Mouse (Mus musculus) stomach, postnatal 0 days (tissue): ENCODE data around the gene 6030458C11Rik. TPM values are rescaled to one million over a fixed set of nuclear protein-coding genes. Genes with fewer than 3 reads are reported as not detected.

Experiments
- ATAC-seq: fragments of 200-750 bp; cut with Nextera tagmentation; 2 replicates; pipeline ENCODE4 v1.8.0; 2017; ENCODE audit not compliant: low FRiP score, low TSS enrichment
- DNase-seq: peaks from one replicate; pipeline ENCODE4 v3.0.0-alpha.2; 2016; ENCODE audit warnings: low spot score
- H3K27ac ChIP-seq: fragments of 300-500 bp; sonication (generic); replicated peaks from 2 replicates; pipeline ENCODE4 v1.5.1; 2014; ENCODE audit warnings: mild to moderate bottlenecking, control low read depth
- H3K27me3 ChIP-seq: fragments of 300-500 bp; sonication (generic); 2 replicates; pipeline ENCODE4 v1.6.1; 2014; ENCODE audit warnings: low read length; ENCODE audit not compliant: control insufficient read depth, insufficient read depth
- H3K36me3 ChIP-seq: fragments of 300-500 bp; sonication (generic); 2 replicates; pipeline ENCODE4 v1.6.1; 2014; ENCODE audit warnings: low read length, mixed read lengths; ENCODE audit not compliant: control insufficient read depth, insufficient read depth
- H3K4me1 ChIP-seq: fragments of 300-500 bp; sonication (generic); replicated peaks from 2 replicates; pipeline ENCODE4 v1.6.1; 2014; ENCODE audit warnings: antibody characterized with exemption; ENCODE audit not compliant: control insufficient read depth, insufficient read depth
- H3K4me2 ChIP-seq: fragments of 300-500 bp; sonication (generic); replicated peaks from 2 replicates; pipeline ENCODE4 v1.6.1; 2014; ENCODE audit warnings: low read depth, mild to moderate bottlenecking, control low read depth, moderate library complexity
- H3K4me3 ChIP-seq: fragments of 300-500 bp; sonication (generic); 2 replicates; pipeline ENCODE4 v1.5.1; 2014; ENCODE audit warnings: low read depth, low read length, control low read depth
- H3K9ac ChIP-seq: fragments of 300-500 bp; sonication (generic); 2 replicates; pipeline ENCODE4 v1.6.1; 2014; ENCODE audit warnings: mild to moderate bottlenecking, low read length, control low read depth, mixed read lengths
- H3K9me3 ChIP-seq: fragments of 300-500 bp; sonication (generic); 2 replicates; pipeline ENCODE4 v1.6.1; 2016; ENCODE audit warnings: low read length; ENCODE audit not compliant: control insufficient read depth
- CTCF ChIP-seq: IDR thresholded peaks from 2 replicates; pipeline ENCODE4 v1.5.1; 2016; ENCODE audit warnings: antibody characterized with exemption, low read depth, mild to moderate bottlenecking, moderate library complexity
- EP300 ChIP-seq: optimal IDR thresholded peaks from 2 replicates; pipeline ENCODE3; 2016; ENCODE audit warnings: antibody characterized with exemption
- WGBS: fragments of 180-500 bp; shearing (Covaris S2); extraction: QIAGEN DNeasy Blood & Tissue Kit; methylation state at CpG from one replicate; pipeline ENCODE4 v1.1.7; 2014; 5-methylcytosine and 5-hydroxymethylcytosine counted together
- polyA plus RNA-seq: library from polyadenylated mRNA; unstranded; fragments of >200 nt; fragmentation: Nextera tagmentation; extraction: Ambion mirVana; gene quantifications from 2 replicates; pipeline ENCODE4 v1.2.1, GENCODE M21; 2015

6030458C11Rik gene
- polyA plus RNA-seq, 1 experiment from 2014 or later, result 16.1 TPM

- WGBS, result 74% methylated on average over 11 of the region's 11 CpGs
- no peak overlapping the region for H3K4me3 ChIP-seq
- no peak overlapping the region for H3K9ac ChIP-seq
- DNase-seq (no peak), ATAC-seq (no peak)
- H3K4me2 ChIP-seq, result no peak overlapping the region
- TF ChIP-seq EP300, result no peak
- no peak for TF ChIP-seq CTCF
- no peaks in the 10 kb centered on the region for H3K4me1 ChIP-seq
- no peak overlapping the region for H3K27ac ChIP-seq
- H3K36me3 ChIP-seq, result no peaks in the 10 kb centered on the region
- H3K27me3 ChIP-seq, result no peaks in the 10 kb centered on the region
- no peaks in the 10 kb centered on the region for H3K9me3 ChIP-seq
These were observed 50.2 kb downstream of the 6030458C11Rik start for GRCm38 (mm10) chr15:12774149-12774753.

- no peaks in the 10 kb centered on the region for H3K9me3 ChIP-seq
- no peaks in the 10 kb centered on the region for H3K36me3 ChIP-seq
- H3K4me3 ChIP-seq, result no peak overlapping the region
- H3K9ac ChIP-seq, result no peak overlapping the region
- H3K27me3 ChIP-seq, result no peaks in the 10 kb centered on the region
- TF ChIP-seq EP300 (no peak), CTCF (no peak)
- ATAC-seq (no peak), DNase-seq (no peak)
- no peak overlapping the region for H3K27ac ChIP-seq
- H3K4me1 ChIP-seq, result no peaks in the 10 kb centered on the region
- H3K4me2 ChIP-seq, result no peak overlapping the region
- 67% methylated on average over 7 of the region's 7 CpGs for WGBS
These were observed 53.5 kb downstream of the 6030458C11Rik start for GRCm38 (mm10) chr15:12770958-12771357.

DNA sequence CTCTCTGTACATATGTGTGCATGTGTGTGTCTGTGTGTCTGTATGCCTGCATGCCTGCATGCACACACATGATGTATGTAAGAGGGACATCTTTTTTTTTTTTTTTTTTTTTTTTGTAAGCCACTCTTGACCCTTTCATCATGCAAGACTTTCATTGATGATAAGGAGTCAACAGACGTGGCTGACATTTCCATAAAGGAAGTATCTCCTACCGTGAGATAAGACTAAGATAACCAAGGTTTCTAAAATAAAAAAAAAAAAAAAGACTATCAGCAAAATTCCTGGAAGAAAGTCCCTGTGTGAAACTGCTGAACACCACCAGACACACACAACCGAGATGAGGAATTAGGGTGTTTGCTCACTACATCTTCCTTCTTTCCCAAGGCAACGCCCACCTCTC is 57.6 kb downstream of the 6030458C11Rik start:
- WGBS, result 48% methylated on average over 4 of the region's 4 CpGs
- Histone ChIP-seq H3K4me3 (no peak overlapping the region), H3K9me3 (no peaks in the 10 kb centered on the region), H3K9ac (no peak overlapping the region), H3K4me1 (no peaks in the 10 kb centered on the region), H3K36me3 (no peaks in the 10 kb centered on the region), H3K27ac (no peak overlapping the region), H3K27me3 (no peaks in the 10 kb centered on the region), H3K4me2 (no peak overlapping the region)
- TF ChIP-seq CTCF (no peak), EP300 (no peak)
- DNase-seq, result no peak
- no peak for ATAC-seq

DNA sequence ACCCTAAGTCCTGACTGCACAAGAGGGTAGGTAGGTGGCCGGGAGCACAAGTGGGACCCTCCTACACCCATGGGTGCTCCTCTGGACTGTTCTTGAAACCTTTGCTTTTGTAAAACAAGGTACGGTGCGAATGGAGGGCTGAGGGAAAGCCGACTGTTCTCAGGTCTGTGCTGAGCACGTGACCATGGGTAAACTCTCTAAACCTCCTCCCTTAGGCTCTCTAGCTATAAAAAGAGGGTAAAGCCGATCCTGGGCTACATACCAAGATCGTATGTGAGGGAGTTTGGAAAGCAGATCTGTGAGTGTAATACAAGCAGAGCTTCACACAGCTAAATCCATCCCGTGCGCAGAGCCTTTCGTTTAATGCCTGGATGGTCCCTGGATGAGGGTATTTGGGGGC is 61.3 kb downstream of the 6030458C11Rik start:
- WGBS, result 59% methylated on average over 10 of the region's 10 CpGs
- DNase-seq (no peak), ATAC-seq (no peak)
- no peaks in the 10 kb centered on the region for H3K4me1 ChIP-seq
- no peak overlapping the region for H3K4me2 ChIP-seq
- no peak overlapping the region for H3K9ac ChIP-seq
- no peak overlapping the region for H3K27ac ChIP-seq
- H3K4me3 ChIP-seq, result no peak overlapping the region
- no peaks in the 10 kb centered on the region for H3K36me3 ChIP-seq
- TF ChIP-seq CTCF, result no peak
- no peaks in the 10 kb centered on the region for H3K9me3 ChIP-seq
- H3K27me3 ChIP-seq, result no peaks in the 10 kb centered on the region

DNA sequence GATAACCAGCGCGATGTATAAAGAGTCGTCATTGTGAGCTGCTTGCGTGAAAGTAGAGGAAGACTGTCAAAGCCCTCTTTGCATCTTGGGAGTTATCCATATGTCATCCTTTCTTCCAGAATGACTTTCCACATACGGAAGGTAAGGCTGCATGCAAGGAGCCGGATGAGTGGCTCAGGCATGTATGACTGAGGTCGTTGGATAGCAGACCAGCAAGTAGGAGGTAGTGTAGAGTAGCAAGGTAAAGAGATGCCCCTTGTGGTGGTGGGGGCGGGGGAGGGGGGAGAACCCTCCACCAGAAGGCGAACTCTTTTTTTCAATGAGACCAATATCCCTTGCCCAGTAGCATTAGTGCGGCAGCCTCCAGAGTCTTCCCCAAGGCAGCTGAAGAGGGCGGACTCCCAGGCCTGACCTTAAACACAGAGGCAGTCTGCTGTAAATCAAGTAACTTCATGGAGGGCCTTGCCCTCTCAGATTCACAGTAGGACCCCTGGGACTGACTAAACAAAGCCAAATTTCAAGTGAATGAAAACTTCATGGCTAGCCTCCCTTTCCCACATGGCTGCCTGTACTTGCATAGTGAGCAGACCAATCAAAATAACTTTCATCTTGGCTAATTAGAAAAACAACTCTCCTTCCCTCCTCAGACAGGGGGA is 62.1 kb downstream of the 6030458C11Rik start:
- H3K9me3 ChIP-seq, result no peaks in the 10 kb centered on the region
- H3K4me1 ChIP-seq, result no peaks in the 10 kb centered on the region
- H3K4me2 ChIP-seq, result no peak overlapping the region
- ATAC-seq (no peak), DNase-seq (no peak)
- TF ChIP-seq CTCF, result no peak
- no peak for TF ChIP-seq EP300
- 77% methylated on average over 11 of the region's 11 CpGs for WGBS
- no peak overlapping the region for H3K9ac ChIP-seq
- no peak overlapping the region for H3K4me3 ChIP-seq
- no peaks in the 10 kb centered on the region for H3K27me3 ChIP-seq
- H3K27ac ChIP-seq, result no peak overlapping the region
- no peaks in the 10 kb centered on the region for H3K36me3 ChIP-seq

- Histone ChIP-seq H3K4me2 (no peak overlapping the region), H3K4me1 (no peaks in the 10 kb centered on the region), H3K27me3 (no peaks in the 10 kb centered on the region), H3K9me3 (no peaks in the 10 kb centered on the region), H3K4me3 (no peak overlapping the region), H3K36me3 (no peaks in the 10 kb centered on the region), H3K27ac (no peak overlapping the region), H3K9ac (no peak overlapping the region)
- 76% methylated on average over 6 of the region's 6 CpGs for WGBS
- TF ChIP-seq CTCF (no peak), EP300 (no peak)
- ATAC-seq (no peak), DNase-seq (no peak)
These were observed 63.7 kb downstream of the 6030458C11Rik start for GRCm38 (mm10) chr15:12760747-12761146.
